Comparison of ENCODE assay signal across 23 mouse cellular contexts in genomic region chr7:65909343-65910127, GRCm38 (mm10). TPM values are rescaled to one million over a fixed set of nuclear protein-coding genes. Genes with fewer than 3 reads are reported as not detected.
A peak's percentile ranks its signal among the peaks of the same experiment; 100 is the strongest.
DNase-seq lines count a peak whose midpoint lies in the region; ATAC-seq and TF ChIP-seq lines count a peak whose summit lies in the region.
"Had no signal": no experiment of that assay in that cellular context is flagged by ENCODE, and none has a peak within 500 bp of the region (broad histone marks: within the 10 kb centered on the region; RNA-seq: fewer than 3 reads in every experiment).

No protein-coding gene starts in this region.

- no peak overlapping the region for H3K27ac ChIP-seq in heart, embryonic 12.5 days (ENCODE audit: poor library complexity, severe bottlenecking)
- H3K27ac ChIP-seq in lung, embryonic 14.5 days (ENCODE audit: low read depth), result no peak overlapping the region
- H3K27ac ChIP-seq: embryonic facial prominence, embryonic 15.5 days; gastrocnemius, adult 2 months; hindbrain, embryonic 10.5 days; liver, embryonic 14.5 days; neural tube, embryonic 15.5 days; stomach, embryonic 15.5 days had no signal

- no peaks in the 10 kb centered on the region for H3K36me3 ChIP-seq in heart, embryonic 12.5 days
- no peaks in the 10 kb centered on the region for H3K36me3 ChIP-seq in lung, embryonic 14.5 days (ENCODE audit: insufficient read depth)
- H3K36me3 ChIP-seq: embryonic facial prominence, embryonic 15.5 days; hindbrain, embryonic 10.5 days; neural tube, embryonic 15.5 days; stomach, embryonic 15.5 days had no signal

- H3K9ac ChIP-seq in heart, embryonic 12.5 days, result no peak overlapping the region
- H3K9ac ChIP-seq in lung, embryonic 14.5 days, result no peak overlapping the region
- H3K9ac ChIP-seq: embryonic facial prominence, embryonic 15.5 days; forebrain, postnatal 0 days; liver, embryonic 14.5 days; neural tube, embryonic 15.5 days; stomach, embryonic 15.5 days had no signal

- WGBS in heart, embryonic 12.5 days, result 78% methylated on average over 12 of the region's 12 CpGs
- 45% methylated on average over 12 of the region's 12 CpGs for WGBS in lung, embryonic 14.5 days

- DNase-seq in heart, adult 11 months, result peak; percentile 98
- DNase-seq in lung, embryonic 14.5 days, result peak; percentile 31
- DNase-seq in lung, postnatal 4 days, result no peak
- peak; percentile 62 for DNase-seq in heart, adult 8-10 months (ENCODE audit: low spot score)
- DNase-seq in heart, postnatal 36 days, result peak; percentile 51 to 59
- no peak for DNase-seq in frontal cortex, postnatal 14 days (ENCODE audit: low spot score in 2 of 2)
- DNase-seq: cerebellum, adult 11 months; cerebellum, postnatal 25 days; embryo, embryonic 11 days; forebrain, postnatal 0 days; gastrocnemius, adult 2 months; kidney, adult 9 months; kidney, postnatal 36 days had no signal

- ATAC-seq in heart, embryonic 12.5 days (ENCODE audit: insufficient number of reproducible peaks, low FRiP score), result no peak
- ATAC-seq in lung, embryonic 14.5 days (ENCODE audit: insufficient read depth), result no peak
- ATAC-seq: forebrain, postnatal 0 days; lung, postnatal 0 days; midbrain, embryonic 16.5 days had no signal

- TF ChIP-seq CTCF in lung, embryonic 14.5 days (IDR thresholded peaks at IDR 0.05; ENCODE audit: low read depth), result no peak

- H3K4me3 ChIP-seq in heart, embryonic 12.5 days, result no peak overlapping the region
- no peak overlapping the region for H3K4me3 ChIP-seq in lung, embryonic 14.5 days (ENCODE audit: low read depth, low read length)
- H3K4me3 ChIP-seq: embryonic facial prominence, embryonic 15.5 days; gastrocnemius, adult 2 months; hindbrain, embryonic 10.5 days; megakaryocyte, embryonic 14.5 days; neural tube, embryonic 15.5 days; stomach, embryonic 15.5 days had no signal

- H3K27me3 ChIP-seq in heart, embryonic 12.5 days (replicated peaks), result peaks cover 15% of the 10 kb centered on the region
- H3K27me3 ChIP-seq in lung, embryonic 14.5 days (ENCODE audit: insufficient read depth, low read length), result no peaks in the 10 kb centered on the region
- H3K27me3 ChIP-seq: embryonic facial prominence, embryonic 15.5 days; neural tube, embryonic 15.5 days; stomach, embryonic 15.5 days had no signal

- H3K9me3 ChIP-seq in heart, embryonic 12.5 days (replicated peaks), result no peaks in the 10 kb centered on the region
- H3K9me3 ChIP-seq in lung, embryonic 14.5 days (ENCODE audit: low read depth, low read length), result no peaks in the 10 kb centered on the region
- H3K9me3 ChIP-seq: embryonic facial prominence, embryonic 15.5 days; hindbrain, embryonic 10.5 days; megakaryocyte, embryonic 14.5 days; neural tube, embryonic 15.5 days; stomach, embryonic 15.5 days had no signal

- no peak overlapping the region for H3K4me2 ChIP-seq in heart, embryonic 12.5 days
- no peak overlapping the region for H3K4me2 ChIP-seq in lung, embryonic 14.5 days
- H3K4me2 ChIP-seq: embryonic facial prominence, embryonic 15.5 days; neural tube, embryonic 15.5 days; stomach, embryonic 15.5 days had no signal

- intact Hi-C loops in heart, postnatal 36 days (cut with DNase I), result no loop called here

- H3K4me1 ChIP-seq in heart, embryonic 12.5 days (replicated peaks), result peaks cover 4% of the 10 kb centered on the region
- H3K4me1 ChIP-seq in lung, embryonic 14.5 days (ENCODE audit: insufficient read depth), result no peaks in the 10 kb centered on the region
- H3K4me1 ChIP-seq: hindbrain, embryonic 10.5 days; megakaryocyte, embryonic 14.5 days; neural tube, embryonic 15.5 days; stomach, embryonic 15.5 days had no signal

RNA-seq across cellular contexts. Expression of gene Pcsk6, which starts 48.0 kb away (rescaled TPM):
- polyA plus RNA-seq in heart, embryonic 12.5 days (2016; fragmentation: Nextera tagmentation; extraction: Ambion mirVana), result 2.7 and 3.2 TPM in 2 replicates
- 8.9 and 9.2 TPM in 2 replicates for polyA plus RNA-seq in lung, embryonic 14.5 days (2014; fragmentation: Nextera tagmentation; extraction: Ambion mirVana)
- 10 to 100 TPM; 26.1 to 36.8 (median 34.2) TPM for total RNA-seq in heart, adult 8-10 months (2022)
- 10 to 100 TPM; 49.3 to 53.8 TPM for total RNA-seq in heart, postnatal 36 days (2021)
- total RNA-seq: granulocyte monocyte progenitor cell, adult 5-6 weeks had no signal

Comparison
In these comparisons a context has a peak if more than half of its experiments do, and no peak if none do; other contexts are left out.
1. DNase-seq: peak in heart, adult 11 months (single experiment), lung, embryonic 14.5 days (single experiment), heart, adult 8-10 months (single experiment) and heart, postnatal 36 days (2 of 2); none in lung, postnatal 4 days (0 of 2) and frontal cortex, postnatal 14 days (0 of 2).